Mouse (Mus musculus) heart, embryonic 10.5 days (tissue): ENCODE results near the gene Olfr1115. TPM values are rescaled to one million over a fixed set of nuclear protein-coding genes. Genes with fewer than 3 reads are reported as not detected.
"Not testable (repeated sequence)": the region's sequence is repeated elsewhere in the genome, so short reads cannot be mapped to it uniquely, and the experiment has no call there.

ENCODE experiments used
- DNase-seq: peaks from one replicate; pipeline ENCODE4 v3.0.0-alpha.2; 2017; ENCODE audit warnings: low spot score
- H3K27ac ChIP-seq: fragments of 300-500 bp; sonication (generic); 2 replicates; pipeline ENCODE4 v1.5.1; 2016; ENCODE audit warnings: mild to moderate bottlenecking
- H3K27me3 ChIP-seq: fragments of 300-500 bp; sonication (generic); 2 replicates; pipeline ENCODE4 v1.6.1; 2016; ENCODE audit warnings: mild to moderate bottlenecking; ENCODE audit not compliant: poor library complexity, insufficient read depth, severe bottlenecking
- H3K36me3 ChIP-seq: fragments of 300-500 bp; sonication (generic); 2 replicates; pipeline ENCODE4 v1.6.1; 2016; ENCODE audit warnings: mild to moderate bottlenecking, moderate library complexity
- H3K4me1 ChIP-seq: fragments of 300-500 bp; sonication (generic); 2 replicates; pipeline ENCODE4 v1.6.1; 2016; ENCODE audit warnings: mild to moderate bottlenecking
- H3K4me3 ChIP-seq: fragments of 300-500 bp; sonication (generic); 2 replicates; pipeline ENCODE4 v1.5.1; 2016; ENCODE audit warnings: mild to moderate bottlenecking, moderate library complexity
- H3K9me3 ChIP-seq: fragments of 300-500 bp; sonication (generic); 2 replicates; pipeline ENCODE4 v1.6.1; 2016; ENCODE audit warnings: mild to moderate bottlenecking, moderate library complexity
- WGBS: fragments of 180-500 bp; shearing (Covaris S2); methylation state at CpG from one replicate; pipeline ENCODE4 v1.1.7; 2016; 5-methylcytosine and 5-hydroxymethylcytosine counted together
- microRNA-seq: library from miRNA; unstranded; fragments of <30 nt; microRNA quantifications from one replicate; pipeline ENCODE4, GENCODE M21; 2017
- polyA plus RNA-seq: library from polyadenylated mRNA; unstranded; fragments of >200 nt; fragmentation: Nextera tagmentation; extraction: Ambion mirVana; gene quantifications from 2 replicates; pipeline ENCODE4 v1.2.1, GENCODE M21; 2016

The Olfr1115 gene
- polyA plus RNA-seq = not detected in 2 replicates

- no peak within 1 kb of the TSS for H3K4me3 ChIP-seq
- 79% methylated on average over 2 of the region's 2 CpGs for WGBS
- H3K27me3 ChIP-seq = no peaks in the 10 kb centered on the region
- no peaks in the 10 kb centered on the region for H3K4me1 ChIP-seq
- H3K36me3 ChIP-seq = no peaks in the 10 kb centered on the region
- no peaks in the 10 kb centered on the region for H3K9me3 ChIP-seq
- DNase-seq = no peak
- no peak within 1 kb of the TSS for H3K27ac ChIP-seq
Observed at GRCm38 (mm10) chr2:87247713-87248112, at the start of gene Olfr1115. Olfr1115 (plus strand) TSS chr2:87248013.

GRCm38 (mm10) chr2:87208670-87209069, 39.1 kb upstream of the Olfr1115 start, which contains the start of gene Olfr1113:
Olfr1113 (plus strand) TSS chr2:87208970.
- WGBS = 80% methylated on average over 2 of the region's 2 CpGs
- Histone ChIP-seq H3K36me3 (no peaks in the 10 kb centered on the region), H3K27ac (no peak within 1 kb of the TSS), H3K9me3 (no peaks in the 10 kb centered on the region), H3K27me3 (no peaks in the 10 kb centered on the region), H3K4me1 (no peaks in the 10 kb centered on the region), H3K4me3 (no peak within 1 kb of the TSS)
- DNase-seq = no peak

DNA sequence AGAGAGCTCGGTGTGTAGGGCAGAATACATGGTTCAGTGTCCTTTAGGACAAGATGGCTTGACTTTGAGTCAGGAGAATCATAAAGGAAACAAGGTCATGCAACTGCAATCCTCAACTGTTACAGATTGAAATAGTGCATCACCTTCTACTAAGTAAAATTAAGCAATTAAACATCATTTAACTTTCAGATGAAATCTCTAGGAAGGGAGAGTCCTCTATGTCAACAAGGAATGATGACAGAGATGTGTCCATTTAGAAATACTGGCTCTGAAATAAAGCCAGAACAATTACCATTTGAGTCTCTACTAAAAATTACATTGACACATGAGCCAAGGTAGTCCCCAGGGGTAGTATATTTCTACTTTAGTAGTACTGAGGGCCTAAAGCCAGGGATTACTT, 19.4 kb downstream of the Olfr1115 start, which contains the start of gene Olfr1116:
Olfr1116 (plus strand) TSS at position 301 of the 400 bp plus-strand sequence.
- Histone ChIP-seq H3K27me3 (no peaks in the 10 kb centered on the region), H3K4me1 (no peaks in the 10 kb centered on the region), H3K4me3 (no peak within 1 kb of the TSS), H3K9me3 (no peaks in the 10 kb centered on the region), H3K27ac (no peak within 1 kb of the TSS), H3K36me3 (no peaks in the 10 kb centered on the region)
- DNase-seq = no peak
- 91% methylated on average over 1 of the region's 1 CpGs for WGBS

DNA sequence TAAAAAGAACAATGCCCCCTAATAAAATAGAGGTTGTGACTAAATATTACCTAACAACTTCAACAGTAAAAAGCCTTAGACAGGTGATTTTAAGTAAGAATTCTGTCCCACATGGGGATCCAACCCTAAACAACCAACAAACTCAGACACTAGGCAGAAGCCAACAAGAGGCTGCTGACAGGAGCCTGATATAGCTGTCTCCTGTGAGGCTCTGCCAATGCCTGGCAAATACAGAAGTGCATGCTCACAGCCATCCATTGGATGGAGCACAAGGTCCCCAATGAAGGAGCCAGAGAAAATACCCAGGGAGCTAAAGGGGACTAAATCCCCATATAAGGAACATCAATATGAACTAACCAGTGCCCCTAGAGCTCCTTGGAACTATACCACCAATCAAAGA, 46.2 kb downstream of the Olfr1115 start:
- H3K9me3 ChIP-seq, H3K4me3 ChIP-seq, H3K4me1 ChIP-seq, H3K36me3 ChIP-seq, H3K27me3 ChIP-seq, H3K27ac ChIP-seq: not testable (repeated sequence)
- peak; percentile 76 for DNase-seq

Small RNA genes lying within 50 kb of the gene (microRNA-seq; reads per million reads assigned to microRNA genes)
- gene Gm27438 = not detected

Other genes with a start within 250 kb of the Olfr1115 start
- not detected in 2 replicates for gene Olfr1102, start 249.6 kb upstream of the Olfr1115 start, polyA plus RNA-seq
- gene Olfr1104, start 220.9 kb upstream of the Olfr1115 start, polyA plus RNA-seq = not detected in 2 replicates
- gene Olfr1105, start 211.5 kb upstream of the Olfr1115 start, polyA plus RNA-seq = not detected in 2 replicates
- not detected in 2 replicates for gene Olfr1106, start 195.7 kb upstream of the Olfr1115 start, polyA plus RNA-seq
- not detected in 2 replicates for gene Olfr1107, start 172.2 kb upstream of the Olfr1115 start, polyA plus RNA-seq
- gene Olfr1109, start 152.0 kb upstream of the Olfr1115 start, polyA plus RNA-seq = not detected in 2 replicates
- gene Olfr259, start 133.4 kb upstream of the Olfr1115 start, polyA plus RNA-seq = not detected in 2 replicates
- gene Olfr1110, start 107.7 kb upstream of the Olfr1115 start, polyA plus RNA-seq = not detected in 2 replicates
- gene Olfr1111, start 95.4 kb upstream of the Olfr1115 start, polyA plus RNA-seq = not detected in 2 replicates
- not detected in 2 replicates for gene Olfr1112, start 60.2 kb upstream of the Olfr1115 start, polyA plus RNA-seq
- not detected in 2 replicates for gene Olfr1113, start 39.0 kb upstream of the Olfr1115 start, polyA plus RNA-seq
- gene Olfr1116, start 19.5 kb downstream of the Olfr1115 start, polyA plus RNA-seq = not detected in 2 replicates
- not detected in 2 replicates for gene Olfr1118, start 59.6 kb downstream of the Olfr1115 start, polyA plus RNA-seq
- gene Olfr1120, start 106.8 kb downstream of the Olfr1115 start, polyA plus RNA-seq = not detected in 2 replicates
- not detected in 2 replicates for gene Olfr1121, start 121.9 kb downstream of the Olfr1115 start, polyA plus RNA-seq
- not detected in 2 replicates for gene Olfr1122, start 137.8 kb downstream of the Olfr1115 start, polyA plus RNA-seq
- gene Olfr1123, start 168.6 kb downstream of the Olfr1115 start, polyA plus RNA-seq = not detected in 2 replicates
- 0.18 TPM in 1 of 2 replicates, not detected in the other for gene Olfr1124, start 182.3 kb downstream of the Olfr1115 start, polyA plus RNA-seq
- gene Olfr1126, start 205.9 kb downstream of the Olfr1115 start, polyA plus RNA-seq = not detected in 2 replicates
- gene Pramel7, start 249.1 kb downstream of the Olfr1115 start, polyA plus RNA-seq = not detected in 2 replicates